Comparison of ENCODE assay signal across 8 mouse cellular contexts in the genomic region with DNA sequence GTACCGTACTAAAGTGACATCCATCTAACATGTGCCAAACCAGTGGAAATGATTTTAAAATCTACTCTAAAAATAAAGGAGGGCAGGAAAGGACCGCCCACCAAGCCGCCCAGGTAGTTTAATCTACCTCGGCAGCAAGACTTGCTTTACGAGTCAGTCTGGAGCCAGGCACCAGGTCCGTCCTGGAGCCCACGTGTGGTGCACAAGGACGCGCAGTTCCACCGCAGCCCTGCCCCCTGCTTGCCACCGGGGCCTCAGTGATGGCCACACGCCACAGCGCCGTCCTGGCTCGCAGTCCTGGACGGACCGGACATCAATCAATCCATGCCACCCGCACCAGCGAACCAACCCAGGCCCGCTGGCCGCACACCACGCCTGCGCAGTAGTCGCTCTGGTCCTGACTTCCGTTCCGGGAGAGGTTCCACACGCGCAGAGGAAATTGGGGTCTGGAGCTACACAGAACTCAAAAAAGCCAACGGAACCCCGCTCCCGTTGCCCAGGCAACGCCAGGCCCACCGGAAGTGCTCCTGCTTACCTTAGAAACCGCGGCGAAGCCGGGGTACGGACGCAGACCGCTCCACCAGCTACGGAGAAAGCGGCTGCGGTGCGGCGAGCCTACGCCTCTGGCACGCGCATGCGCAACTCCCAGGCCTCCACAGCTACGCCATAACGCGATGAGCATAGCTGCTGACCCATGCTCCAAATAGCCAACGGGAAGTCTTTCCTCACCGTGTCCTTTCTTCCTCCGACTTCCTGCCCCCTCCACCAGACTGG. TPM values are rescaled to one million over a fixed set of nuclear protein-coding genes. Genes with fewer than 3 reads are reported as not detected.
DNase-seq lines count a peak whose midpoint lies in the region; ATAC-seq lines count a peak whose summit lies in the region.

A gene (minus strand): TSS at position 625 of the 774 bp plus-strand sequence.

- peaks cover 4% of the 10 kb centered on the region; the same call in 1 of the 2 replicates for H3K36me3 ChIP-seq in hindbrain, embryonic 15.5 days

- under 1% methylated on average over 55 of the region's 55 CpGs for WGBS in hindbrain, embryonic 15.5 days

- peak; percentile 89 for DNase-seq in WW6 (ENCODE audit: low read depth, low spot score)
- DNase-seq in cerebellum, postnatal 36 days: peak; percentile 94 to 96
- DNase-seq in frontal cortex, postnatal 36 days (ENCODE audit: low spot score in 2 of 2): peak; percentile 95 to 96
- peak; percentile 91 for DNase-seq in left cerebral cortex, adult 11 months (ENCODE audit: low spot score)
- peak; percentile 96 for DNase-seq in lung, postnatal 36 days
- peak; percentile 91 for DNase-seq in retina, embryonic 14.5 days (ENCODE audit: low spot score)
- DNase-seq in thymus, postnatal 36 days: peak; percentile 85 to 86

- H3K27me3 ChIP-seq in hindbrain, embryonic 15.5 days: no peaks in the 10 kb centered on the region

- ATAC-seq in hindbrain, embryonic 15.5 days (ENCODE audit: low FRiP score, low read depth): peak; percentile 94

- no peaks in the 10 kb centered on the region for H3K9me3 ChIP-seq in hindbrain, embryonic 15.5 days

- H3K9ac ChIP-seq in hindbrain, embryonic 15.5 days: peak within 1 kb of the TSS; percentile 80

- H3K4me3 ChIP-seq in hindbrain, embryonic 15.5 days: peak within 1 kb of the TSS; percentile 71

- peaks cover 24% of the 10 kb centered on the region for H3K4me1 ChIP-seq in hindbrain, embryonic 15.5 days (replicated peaks)

- peak within 1 kb of the TSS; percentile 92 for H3K27ac ChIP-seq in hindbrain, embryonic 15.5 days (replicated peaks)

- peak within 1 kb of the TSS; percentile 83 for H3K4me2 ChIP-seq in hindbrain, embryonic 15.5 days

RNA-seq across cellular contexts. Expression of the gene that starts here (rescaled TPM):
- 14.8 and 18.9 TPM in 2 replicates for polyA plus RNA-seq in hindbrain, embryonic 15.5 days (2015; fragmentation: Nextera tagmentation; extraction: Ambion mirVana)

Comparison
In these comparisons a context has a peak if more than half of its experiments do, and no peak if none do; other contexts are left out.
1. Peak in every context shown above with its lines: DNase-seq, ATAC-seq, H3K4me3 ChIP-seq and H3K27ac ChIP-seq.